ENCODE assay signal across 14 mouse cellular contexts in genomic region chr15:12941106-12941505, GRCm38 (mm10).
"Had no signal": no experiment of that assay in that cellular context is flagged by ENCODE, and none has a peak within 500 bp of the region (broad histone marks: within the 10 kb centered on the region; RNA-seq: fewer than 3 reads in every experiment).

No protein-coding gene starts in this region.

- H3K27ac ChIP-seq: left cerebral cortex, adult 2 months; liver, embryonic 13.5 days; lung, embryonic 15.5 days; macrophage; neural tube, embryonic 12.5 days had no signal

- H3K4me2 ChIP-seq: liver, embryonic 13.5 days; lung, embryonic 15.5 days; neural tube, embryonic 12.5 days had no signal

- H3K36me3 ChIP-seq: liver, embryonic 13.5 days; lung, embryonic 15.5 days had no signal

- H3K9ac ChIP-seq: liver, embryonic 13.5 days; liver, postnatal 0 days; lung, embryonic 15.5 days; neural tube, embryonic 12.5 days had no signal

- H3K4me3 ChIP-seq: left cerebral cortex, adult 2 months; limb, embryonic 10.5 days; liver, embryonic 13.5 days; lung, embryonic 15.5 days; megakaryocyte, embryonic 14.5 days; neural tube, embryonic 12.5 days had no signal

- ATAC-seq: liver, postnatal 0 days had no signal

- DNase-seq: kidney, adult 11 months; kidney, adult 9 months; kidney, postnatal 10 days; liver, embryonic 13.5 days; liver, postnatal 0 days; lung, postnatal 14 days; right cerebral cortex, postnatal 14 days; thymus, postnatal 36 days had no signal

- H3K27me3 ChIP-seq: liver, embryonic 13.5 days; lung, embryonic 15.5 days; neural tube, embryonic 12.5 days had no signal

- H3K9me3 ChIP-seq: limb, embryonic 10.5 days; liver, embryonic 13.5 days; lung, embryonic 15.5 days; neural tube, embryonic 12.5 days had no signal

- H3K4me1 ChIP-seq: lung, embryonic 15.5 days; neural tube, embryonic 12.5 days had no signal
